ENCODE assay signal across 23 mouse cellular contexts in the genomic region with DNA sequence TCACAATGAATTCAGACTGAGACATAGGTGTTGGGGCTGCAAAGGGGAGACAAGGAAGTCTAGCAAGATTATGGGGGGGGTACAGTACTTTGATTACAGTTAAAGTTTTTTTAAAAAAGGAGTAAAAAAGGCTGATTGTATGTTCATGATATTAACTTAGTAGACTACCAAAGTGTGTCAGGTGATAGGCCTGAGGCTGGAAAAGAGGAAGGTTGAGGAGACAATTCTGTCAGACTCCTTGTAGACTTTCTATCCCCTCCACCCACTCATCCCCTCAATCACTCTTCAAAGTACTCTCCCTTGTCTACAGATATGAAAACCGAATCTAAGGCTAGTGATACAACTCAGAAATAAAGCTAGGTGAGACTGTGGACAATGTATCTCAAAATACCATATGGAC. TPM values are rescaled to one million over a fixed set of nuclear protein-coding genes. Genes with fewer than 3 reads are reported as not detected.
DNase-seq lines count a peak whose midpoint lies in the region; TF ChIP-seq lines count a peak whose summit lies in the region.
"Had no signal": no experiment of that assay in that cellular context is flagged by ENCODE, and none has a peak within 500 bp of the region (broad histone marks: within the 10 kb centered on the region; RNA-seq: fewer than 3 reads in every experiment).

No protein-coding gene starts in this region.

- no peak for TF ChIP-seq POLR2A in MEL (IDR thresholded peaks at IDR 0.05; ENCODE audit: control insufficient read depth in 1 of 2, insufficient read depth in 1 of 2, low read depth in 1 of 2, low read length in 2 of 2, poor library complexity in 1 of 2)

- H3K79me2 ChIP-seq in MEL (ENCODE audit: control insufficient read depth, insufficient read depth, low read length, poor library complexity), result peaks cover 60% of the 10 kb centered on the region

- no peak overlapping the region for H3K9ac ChIP-seq in MEL (ENCODE audit: control insufficient read depth, low read depth, low read length, poor library complexity, severe bottlenecking)

- no peak overlapping the region for H3K27ac ChIP-seq in MEL (ENCODE audit: control insufficient read depth, low read depth, low read length)

- TF ChIP-seq EP300 in MEL (IDR thresholded peaks at IDR 0.05; ENCODE audit: low read depth in 1 of 2, low read length in 2 of 2), result no peak

- TF ChIP-seq CTCF in MEL (IDR thresholded peaks at IDR 0.05 in 2 of 3, conservative IDR thresholded peaks at IDR 0.05 in 1 of 3; ENCODE audit: control insufficient read depth in 1 of 3, insufficient read depth in 1 of 3, low read depth in 2 of 3, low read length in 3 of 3, poor library complexity in 1 of 3, severe bottlenecking in 1 of 3), result no peak

- DNase-seq in MEL (ENCODE audit: low read depth, low spot score) (peak; percentile 54), MEL-GATA-1-ER (ENCODE audit: extremely low read depth, low read depth) (peak; percentile 17)
- DNase-seq in cerebellum, postnatal 14 days, result no peak
- no peak for DNase-seq in Muller cell, postnatal 12 days (ENCODE audit: inconsistent ontology term)
- DNase-seq: adrenal gland, adult 2 months; adrenal gland, adult 8-10 months; adrenal gland, postnatal 10 days; adrenal gland, postnatal 14 days; adrenal gland, postnatal 25 days; adrenal gland, postnatal 36 days; B cell, adult 2 months; cerebellum, adult 11 months; cerebellum, adult 11-12 months; cerebellum, adult 18-20 months; cerebellum, adult 2 months; cerebellum, adult 8-10 months; cerebellum, adult 9-10 months had no signal

- no peak for TF ChIP-seq RAD21 in MEL (IDR thresholded peaks at IDR 0.05; ENCODE audit: low read depth, low read length)

- H3K9me3 ChIP-seq in MEL (replicated peaks; ENCODE audit: insufficient read depth, low read length), result no peaks in the 10 kb centered on the region
- H3K9me3 ChIP-seq: G1E had no signal

- peaks cover 7 to 32% of the 10 kb centered on the region in 2 experiments for H3K36me3 ChIP-seq in MEL (ENCODE audit: control insufficient read depth in 1 of 2, insufficient read depth in 2 of 2, low read length in 2 of 2)

- H3K4me1 ChIP-seq in MEL (ENCODE audit: control insufficient read depth in 1 of 2, insufficient read depth in 2 of 2, low read length in 2 of 2), result peaks cover 11 to 26% of the 10 kb centered on the region in 2 experiments

- H3K4me3 ChIP-seq in MEL (ENCODE audit: control insufficient read depth in 1 of 2, insufficient read depth in 1 of 2, low read depth in 2 of 2, low read length in 2 of 2), result peak overlapping the region in 1 of 2 experiments; percentile 52; a peak in 1 of 4 replicates

- H3K27me3 ChIP-seq in MEL (ENCODE audit: control insufficient read depth in 1 of 2, insufficient read depth in 2 of 2, low read length in 2 of 2), result no peaks in the 10 kb centered on the region
- H3K27me3 ChIP-seq: CH12.LX, Patski had no signal

TF ChIP-seq in MEL, 35 proteins besides CTCF, POLR2A, EP300 and RAD21:
- TF ChIP-seq ZNF384 (IDR thresholded peaks at IDR 0.05; ENCODE audit: low read depth, low read length) (no peak), MEF2A (IDR thresholded peaks at IDR 0.05; ENCODE audit: extremely low read depth, insufficient replicate concordance, low read depth, low read length, poor library complexity, severe bottlenecking) (no peak), MAX (IDR thresholded peaks at IDR 0.05; ENCODE audit: low read length) (no peak), SIN3A (IDR thresholded peaks at IDR 0.05; ENCODE audit: low read length) (0 out of 2 replicates have a peak, but pooled peaks have one; percentile 31), SMC3 (IDR thresholded peaks at IDR 0.05; ENCODE audit: low read depth, low read length) (no peak), USF1 (IDR thresholded peaks at IDR 0.05; ENCODE audit: low read depth, low read length) (peak; percentile 57; the same call in 1 of the 2 replicates)

RNA-seq across cellular contexts. Expression of a gene that starts 2.5 kb away (rescaled TPM):
- total RNA-seq in MEL (2012; rRNA removed), result 59.9 and 71.2 TPM in 2 replicates
- polyA plus RNA-seq in MEL (2012; ENCODE audit: insufficient read depth in 1 of 2, insufficient read length in 2 of 2, low read depth in 1 of 2, low replicate concordance in 2 of 2, missing spikeins in 1 of 2), result 10 to 100 TPM in 1 of 2 experiments, not detected in 1; 57.6 TPM

RNA-seq across cellular contexts. Expression of a gene that starts 53.4 kb away (rescaled TPM):
- total RNA-seq in MEL (2012; rRNA removed), result 0.08 TPM in 1 of 2 replicates, not detected in the other
- polyA plus RNA-seq in MEL (2012; ENCODE audit: insufficient read depth in 1 of 2, insufficient read length in 2 of 2, low read depth in 1 of 2, low replicate concordance in 2 of 2, missing spikeins in 1 of 2), result under 1 TPM in 1 of 2 experiments, not detected in 1; 0.01 TPM
- total RNA-seq: adrenal gland, adult 18-20 months; adrenal gland, adult 2 months; adrenal gland, postnatal 10 days; adrenal gland, postnatal 14 days; adrenal gland, postnatal 25 days; adrenal gland, postnatal 36 days; adrenal gland, postnatal 4 days; CH12.LX had no signal
- polyA plus RNA-seq: adrenal gland, adult 2 months; C2C12; G1E; Patski had no signal

Comparison
In these comparisons a context has a peak if more than half of its experiments do, and no peak if none do; other contexts are left out.
1. DNase-seq: peak in MEL (single experiment) and MEL-GATA-1-ER (single experiment); none in cerebellum, postnatal 14 days (0 of 2) and Muller cell, postnatal 12 days (single experiment).